Mouse (Mus musculus) stomach, adult 2 months (tissue): ENCODE measurements around the gene Fgf12. TPM values are rescaled to one million over a fixed set of nuclear protein-coding genes. Genes with fewer than 3 reads are reported as not detected.

Experiments
- polyA plus RNA-seq: library from polyadenylated mRNA; depleted of rRNA; stranded (reverse); fragments of >200 nt; gene quantifications from 2 replicates; pipeline ENCODE4 v1.2.3, GENCODE M21; 2012; rRNA removed

Fgf12 gene
- polyA plus RNA-seq, result 0.17 TPM in 2 replicates

GRCm38 (mm10) chr16:28752638-28753118, at the start of gene Fgf12:
Gene Fgf12 (minus strand): TSS chr16:28753068.

Other genes starting within 250 kb of the Fgf12 start
- gene Mb21d2, start 176.6 kb upstream of the Fgf12 start, polyA plus RNA-seq, result 5.7 TPM in 2 replicates